9 mouse cellular contexts compared by ENCODE assay signal in the genomic region with DNA sequence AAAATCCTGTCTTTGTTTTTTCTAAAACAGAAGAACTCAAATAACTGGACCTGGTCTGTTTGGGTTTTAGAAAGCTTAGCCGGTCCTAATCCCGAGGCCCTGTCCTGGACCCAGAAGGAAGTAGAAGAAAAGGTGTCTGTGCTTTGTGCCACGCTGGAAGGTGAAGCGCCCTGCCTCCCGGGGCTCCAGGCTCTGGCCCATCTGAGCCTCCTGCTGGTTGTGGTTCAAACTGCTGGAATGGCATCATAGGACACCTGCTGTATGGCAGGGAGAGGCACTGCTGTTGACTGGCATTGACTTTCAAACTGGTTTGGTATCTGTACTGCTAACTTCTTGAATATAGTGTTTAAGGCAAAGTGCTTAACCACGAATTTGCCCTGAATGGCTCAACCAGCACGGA. TPM values are rescaled to one million over a fixed set of nuclear protein-coding genes. Genes with fewer than 3 reads are reported as not detected.
A peak's percentile ranks its signal among the peaks of the same experiment; 100 is the strongest.
DNase-seq lines count a peak whose midpoint lies in the region; ATAC-seq and TF ChIP-seq lines count a peak whose summit lies in the region.
"Had no signal": no experiment of that assay in that cellular context is flagged by ENCODE, and none has a peak within 500 bp of the region (broad histone marks: within the 10 kb centered on the region; RNA-seq: fewer than 3 reads in every experiment).

No protein-coding gene starts in this region.

- H3K27me3 ChIP-seq in forebrain, postnatal 0 days (ENCODE audit: insufficient read depth, low read length), result no peaks in the 10 kb centered on the region
- H3K27me3 ChIP-seq in forebrain, embryonic 11.5 days (ENCODE audit: control insufficient read depth, insufficient read depth, low read length), result no peaks in the 10 kb centered on the region
- H3K27me3 ChIP-seq: CH12.LX had no signal

- ATAC-seq in forebrain, postnatal 0 days, result no peak
- no peak for ATAC-seq in forebrain, embryonic 11.5 days (replicated peaks; ENCODE audit: low FRiP score)

- peak; percentile 10 for DNase-seq in forebrain, postnatal 0 days
- DNase-seq in forebrain, embryonic 11.5 days (ENCODE audit: low spot score), result no peak
- DNase-seq in 3T3-L1 (ENCODE audit: low read depth, low spot score), result peak; percentile 39
- DNase-seq in embryo, embryonic 11 days, result peak; percentile 35
- peak; percentile 50 for DNase-seq in induced T-regulatory cell, adult 2 months (ENCODE audit: low read depth)
- DNase-seq in naive thymus-derived CD4-positive, alpha-beta T cell, adult 2 months (ENCODE audit: low read depth), result peak; percentile 43
- DNase-seq in spleen, postnatal 10 days (ENCODE audit: low spot score in 2 of 2), result no peak
- DNase-seq in c-Kit-positive CD71-positive TER-119-positive erythroid progenitor cells, embryonic 14.5 days (ENCODE audit: low spot score), result no peak

- no peak overlapping the region for H3K9ac ChIP-seq in forebrain, postnatal 0 days
- H3K9ac ChIP-seq in forebrain, embryonic 11.5 days (ENCODE audit: low read length), result no peak overlapping the region

- H3K36me3 ChIP-seq in forebrain, postnatal 0 days (ENCODE audit: insufficient read depth), result no peaks in the 10 kb centered on the region
- no peaks in the 10 kb centered on the region for H3K36me3 ChIP-seq in forebrain, embryonic 11.5 days (ENCODE audit: control insufficient read depth, insufficient read depth, low read length)

- no peaks in the 10 kb centered on the region for H3K9me3 ChIP-seq in forebrain, postnatal 0 days (ENCODE audit: low read length)
- no peaks in the 10 kb centered on the region for H3K9me3 ChIP-seq in forebrain, embryonic 11.5 days (ENCODE audit: control insufficient read depth, low read length)

- no peak overlapping the region for H3K4me3 ChIP-seq in forebrain, postnatal 0 days (ENCODE audit: low read depth, low read length)
- H3K4me3 ChIP-seq in forebrain, embryonic 11.5 days (ENCODE audit: low read depth, low read length), result no peak overlapping the region

- H3K27ac ChIP-seq in forebrain, postnatal 0 days (ENCODE audit: low read depth, low read length), result no peak overlapping the region
- H3K27ac ChIP-seq in forebrain, embryonic 11.5 days (ENCODE audit: low read depth, low read length), result no peak overlapping the region

- TF ChIP-seq CTCF in forebrain, postnatal 0 days (IDR thresholded peaks at IDR 0.05; ENCODE audit: low read depth), result peak; percentile 56

- H3K4me1 ChIP-seq in forebrain, postnatal 0 days (ENCODE audit: insufficient read depth), result peaks cover 5% of the 10 kb centered on the region; the same call in 1 of the 2 replicates
- peaks cover 2% of the 10 kb centered on the region; the same call in 1 of the 2 replicates for H3K4me1 ChIP-seq in forebrain, embryonic 11.5 days (replicated peaks; ENCODE audit: control insufficient read depth, insufficient read depth, low read length)

- H3K4me2 ChIP-seq in forebrain, postnatal 0 days (ENCODE audit: low read depth), result no peak overlapping the region
- H3K4me2 ChIP-seq in forebrain, embryonic 11.5 days (ENCODE audit: low read depth, low read length, severe bottlenecking), result no peak overlapping the region

- 33% methylated on average over 7 of the region's 7 CpGs for WGBS in forebrain, postnatal 0 days
- WGBS in forebrain, embryonic 11.5 days, result 44% methylated on average over 7 of the region's 7 CpGs

RNA-seq across cellular contexts. Expression of a gene that starts 3.4 kb away (rescaled TPM):
- total RNA-seq in forebrain, postnatal 0 days (2014; rRNA removed), result 25.5 and 27.9 TPM in 2 replicates
- 15.9 and 23.0 TPM in 2 replicates for polyA plus RNA-seq in forebrain, postnatal 0 days (2015; fragmentation: Nextera tagmentation; extraction: Ambion mirVana)
- polyA plus RNA-seq in forebrain, embryonic 11.5 days (2014; fragmentation: Nextera tagmentation; extraction: Ambion mirVana), result 45.1 and 52.4 TPM in 2 replicates
- total RNA-seq: CH12.LX had no signal

Comparison
In these comparisons a context has a peak if more than half of its experiments do, and no peak if none do; other contexts are left out.
1. DNase-seq: peak in forebrain, postnatal 0 days (single experiment), 3T3-L1 (single experiment), embryo, embryonic 11 days (single experiment), induced T-regulatory cell, adult 2 months (single experiment) and naive thymus-derived CD4-positive, alpha-beta T cell, adult 2 months (single experiment); none in forebrain, embryonic 11.5 days (single experiment), spleen, postnatal 10 days (0 of 2) and c-Kit-positive CD71-positive TER-119-positive erythroid progenitor cells, embryonic 14.5 days (single experiment).